Mouse (Mus musculus) bone marrow, adult 2 months (tissue): ENCODE data around the gene Utp14b.

Experiments
- CTCF ChIP-seq: fragments of 200-500 bp; IDR thresholded peaks from 2 replicates; pipeline ENCODE4 v1.5.1; 2011; ENCODE audit warnings: low read length, control low read depth; ENCODE audit not compliant: control insufficient read depth, insufficient read depth
- POLR2A ChIP-seq: fragments of 200-500 bp; IDR thresholded peaks from 2 replicates; pipeline ENCODE4 v1.6.1; 2011; ENCODE audit warnings: low read depth, mild to moderate bottlenecking, control low read depth, low read length, borderline replicate concordance; ENCODE audit not compliant: control insufficient read depth

DNA sequence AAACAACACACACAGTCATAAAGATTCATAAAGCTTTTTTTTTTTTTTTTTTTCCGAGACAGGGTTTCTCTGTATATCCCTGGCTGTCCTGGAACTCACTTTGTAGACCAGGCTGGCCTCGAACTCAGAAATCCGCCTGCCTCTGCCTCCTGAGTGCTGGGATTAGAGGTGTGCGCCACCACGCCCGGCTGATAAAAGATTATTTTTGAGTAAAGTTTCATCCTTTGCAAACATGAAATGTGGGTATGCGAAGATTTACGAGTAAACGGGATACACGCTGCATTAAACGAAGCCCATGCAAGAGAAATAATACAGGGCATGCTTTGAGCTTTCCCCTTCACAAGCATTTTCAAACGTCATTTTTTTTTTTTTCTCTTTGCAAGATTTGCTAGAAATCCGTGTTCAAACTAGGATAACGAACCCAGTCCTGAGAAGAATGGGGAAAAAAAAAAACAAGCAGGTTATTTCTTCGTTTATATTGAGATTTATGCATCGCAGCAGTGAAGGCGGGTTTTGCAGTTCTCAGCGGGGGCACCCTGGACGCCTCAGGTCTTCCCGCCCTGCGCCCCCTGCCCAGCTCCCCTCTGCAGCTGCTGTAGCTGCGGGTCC lies 713 bp upstream of the Utp14b start:
- TF ChIP-seq POLR2A (no peak), CTCF (no peak)
